Mouse (Mus musculus) G1E (cell line): ENCODE results near the gene Ttc22.
A peak's percentile ranks its signal among the peaks of the same experiment; 100 is the strongest.

Experiments
- CTCF ChIP-seq: IDR thresholded peaks from 2 replicates; pipeline ENCODE4 v1.5.1; 2012; ENCODE audit warnings: low read depth, low read length, inconsistent platforms, mixed read lengths
- GATA1 ChIP-seq: IDR thresholded peaks from 2 replicates; pipeline ENCODE4 v1.6.1; 2012; ENCODE audit warnings: borderline replicate concordance, low read length, inconsistent platforms, mixed read lengths
- GATA2 ChIP-seq: IDR thresholded peaks from 2 replicates; pipeline ENCODE4 v1.6.1; 2012; ENCODE audit warnings: low read depth, low read length, inconsistent platforms, borderline replicate concordance
- POLR2AphosphoS5 ChIP-seq: IDR thresholded peaks from 2 replicates; pipeline ENCODE4 v1.6.1; 2012; ENCODE audit warnings: low read depth, low read length, inconsistent platforms; ENCODE audit not compliant: insufficient replicate concordance
- TAL1 ChIP-seq: conservative IDR thresholded peaks from 2 replicates; pipeline ENCODE4 v1.6.1; 2012; ENCODE audit warnings: low read depth, low read length, inconsistent platforms, mixed read lengths

GRCm38 (mm10) chr4:106630333-106631220 lies 8.3 kb downstream of the Ttc22 start:
- TF ChIP-seq GATA2 (no peak), CTCF (peak; percentile 82), GATA1 (no peak), POLR2AphosphoS5 (no peak), TAL1 (no peak)
